Mouse (Mus musculus) G1E-ER4 (cell line): ENCODE data around the gene Anxa1. TPM values are rescaled to one million over a fixed set of nuclear protein-coding genes. Genes with fewer than 3 reads are reported as not detected.

Experiments used
- GATA1 ChIP-seq: IDR thresholded peaks from one replicate; pipeline ENCODE4 v1.8.0; 2012; ENCODE audit warnings: low read length, inconsistent platforms
- polyA plus RNA-seq: library from polyadenylated mRNA; stranded (reverse); fragments of >175 nt; gene quantifications from 2 replicates; pipeline ENCODE4 v1.2.3, GENCODE M21; 2012

The Anxa1 gene
- polyA plus RNA-seq: not detected in 2 replicates

DNA sequence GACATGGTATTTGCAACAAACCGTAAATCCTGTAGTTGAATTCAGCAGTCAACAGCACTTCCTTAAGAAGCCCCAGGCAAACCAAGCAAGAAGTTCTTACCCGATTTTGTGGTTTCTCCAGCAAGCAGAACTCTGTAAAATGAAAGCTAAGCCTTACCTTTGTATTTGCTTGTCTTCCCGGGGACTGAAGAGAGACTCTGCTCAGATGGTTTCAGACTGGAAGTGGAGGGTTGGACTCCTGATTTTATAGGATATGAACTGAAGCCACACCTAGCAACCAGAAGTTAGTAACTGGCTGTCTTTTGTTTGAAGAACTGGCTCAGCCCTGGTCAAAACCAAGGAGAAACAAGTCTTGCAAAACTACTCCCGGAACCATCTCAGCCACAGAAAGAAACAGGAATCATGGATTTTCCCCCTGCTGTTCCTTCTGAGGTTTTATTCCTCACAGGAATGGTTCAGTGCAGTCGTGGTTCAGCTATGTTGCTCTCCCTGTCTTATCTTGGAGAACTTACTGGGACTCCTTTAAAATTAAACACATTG lies at the start of gene Anxa1:
Gene Anxa1, minus strand, starts transcription at position 490 of the 540 bp plus-strand sequence.
- TF ChIP-seq GATA1: no peak

DNA sequence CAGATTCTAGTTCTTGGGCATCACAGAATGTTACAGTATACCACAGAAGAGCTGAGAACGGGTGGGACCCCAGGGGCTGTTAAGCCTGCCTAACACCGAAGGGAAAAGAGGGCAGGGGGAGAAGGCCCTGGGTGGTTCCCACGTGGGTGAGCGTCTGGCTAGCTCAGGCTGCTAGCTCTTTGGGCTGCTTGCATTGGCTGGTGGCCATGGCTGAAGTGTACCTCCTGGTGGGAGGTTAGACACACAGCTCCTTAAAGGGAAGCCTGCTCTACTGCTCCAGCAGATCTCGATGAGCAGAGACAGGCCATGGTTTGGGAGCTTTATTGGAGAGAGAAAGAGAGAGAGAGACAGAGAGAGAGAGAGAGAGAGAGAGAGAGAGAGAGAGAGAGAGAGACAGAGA lies 46.3 kb upstream of the Anxa1 start:
- TF ChIP-seq GATA1: no peak

DNA sequence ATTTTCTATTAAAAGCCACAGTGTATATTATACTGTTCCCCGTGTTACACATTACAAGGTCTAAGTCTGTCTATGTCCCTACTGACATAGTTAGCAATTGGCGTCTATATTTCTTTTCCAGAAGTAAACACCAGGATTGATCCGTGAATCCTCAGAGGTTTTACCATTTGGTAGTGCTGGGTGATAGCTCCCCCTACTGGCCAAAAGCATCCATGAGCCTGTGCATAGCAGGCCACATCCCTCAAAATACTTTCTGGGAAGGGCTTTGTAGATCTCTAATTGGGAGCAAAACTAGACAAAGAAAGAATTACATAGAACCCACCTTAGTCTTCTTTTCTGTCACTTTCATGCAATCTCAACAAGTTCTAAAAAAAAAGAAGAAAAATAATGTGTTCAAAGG lies 43.8 kb upstream of the Anxa1 start:
- TF ChIP-seq GATA1: no peak

DNA sequence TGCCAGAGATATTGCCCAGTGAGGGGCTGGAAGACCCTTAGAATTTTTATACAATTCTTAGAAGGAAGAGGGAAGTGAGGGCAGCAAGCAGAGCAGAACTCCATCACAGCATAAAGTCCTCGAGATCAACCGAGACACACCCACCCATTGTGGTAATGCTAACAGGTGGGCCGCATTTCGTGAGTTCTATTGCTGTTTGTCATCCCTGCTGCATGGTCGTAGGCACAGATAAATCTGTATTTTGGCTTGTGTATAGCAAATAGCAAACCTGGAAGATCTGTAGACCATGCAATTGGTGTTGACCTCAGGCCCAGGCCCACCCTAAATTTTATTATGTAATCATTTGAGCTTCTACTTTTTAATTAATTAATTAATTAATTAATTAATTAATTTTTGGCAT lies 43.2 kb upstream of the Anxa1 start:
- TF ChIP-seq GATA1: no peak

DNA sequence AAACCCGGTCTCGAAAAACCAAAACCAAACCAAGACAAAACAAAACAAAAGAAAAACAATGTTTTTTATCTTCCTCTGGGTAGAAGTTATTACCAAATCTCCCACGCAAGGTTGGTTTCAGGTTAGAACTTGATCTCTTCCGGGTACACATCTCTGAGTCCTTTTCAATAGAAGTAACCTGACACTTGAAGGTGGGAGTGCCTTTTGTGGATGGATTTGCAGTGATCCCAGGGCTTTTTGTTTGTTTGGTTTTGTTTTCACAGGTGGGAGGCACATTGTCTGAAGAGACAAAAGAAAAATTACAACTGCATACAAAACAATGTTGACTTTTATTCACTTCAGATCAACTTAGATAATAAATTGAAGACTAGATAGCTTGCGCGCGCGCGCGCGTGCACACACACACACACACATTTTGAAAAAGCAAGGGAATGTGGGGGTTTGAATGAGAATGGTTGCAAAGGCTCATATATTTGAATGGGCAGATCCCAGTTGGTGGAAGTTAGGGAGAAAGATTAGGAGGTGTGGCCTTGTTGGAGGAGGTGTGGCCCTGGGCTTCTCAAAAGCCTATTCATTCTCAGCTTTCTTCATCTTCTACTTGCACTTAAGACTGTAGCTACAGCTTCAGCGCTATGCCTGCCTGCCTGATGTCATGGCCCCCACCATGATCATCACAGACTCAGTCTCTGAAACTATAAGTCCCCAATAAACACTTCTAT lies 35.9 kb upstream of the Anxa1 start:
- TF ChIP-seq GATA1: no peak

DNA sequence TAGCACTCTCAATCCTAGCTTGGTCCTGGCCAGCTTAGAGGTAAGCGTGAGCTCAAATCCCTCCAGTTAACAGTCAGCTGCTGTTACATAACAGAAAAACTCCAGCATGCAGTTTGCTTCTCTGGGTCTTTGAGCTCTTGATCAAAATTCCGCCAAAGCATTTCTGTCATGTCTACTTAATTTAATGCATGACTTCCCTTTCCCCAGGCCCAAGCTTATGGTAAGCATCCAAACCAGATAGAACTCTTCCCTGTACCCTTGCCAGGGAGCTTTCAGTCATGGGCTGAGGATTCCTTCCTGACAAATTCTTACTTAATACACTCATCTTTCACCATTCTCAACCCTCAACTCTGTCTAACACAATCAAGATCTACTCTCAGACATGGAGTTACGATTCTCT lies 20.5 kb upstream of the Anxa1 start:
- no peak for TF ChIP-seq GATA1

DNA sequence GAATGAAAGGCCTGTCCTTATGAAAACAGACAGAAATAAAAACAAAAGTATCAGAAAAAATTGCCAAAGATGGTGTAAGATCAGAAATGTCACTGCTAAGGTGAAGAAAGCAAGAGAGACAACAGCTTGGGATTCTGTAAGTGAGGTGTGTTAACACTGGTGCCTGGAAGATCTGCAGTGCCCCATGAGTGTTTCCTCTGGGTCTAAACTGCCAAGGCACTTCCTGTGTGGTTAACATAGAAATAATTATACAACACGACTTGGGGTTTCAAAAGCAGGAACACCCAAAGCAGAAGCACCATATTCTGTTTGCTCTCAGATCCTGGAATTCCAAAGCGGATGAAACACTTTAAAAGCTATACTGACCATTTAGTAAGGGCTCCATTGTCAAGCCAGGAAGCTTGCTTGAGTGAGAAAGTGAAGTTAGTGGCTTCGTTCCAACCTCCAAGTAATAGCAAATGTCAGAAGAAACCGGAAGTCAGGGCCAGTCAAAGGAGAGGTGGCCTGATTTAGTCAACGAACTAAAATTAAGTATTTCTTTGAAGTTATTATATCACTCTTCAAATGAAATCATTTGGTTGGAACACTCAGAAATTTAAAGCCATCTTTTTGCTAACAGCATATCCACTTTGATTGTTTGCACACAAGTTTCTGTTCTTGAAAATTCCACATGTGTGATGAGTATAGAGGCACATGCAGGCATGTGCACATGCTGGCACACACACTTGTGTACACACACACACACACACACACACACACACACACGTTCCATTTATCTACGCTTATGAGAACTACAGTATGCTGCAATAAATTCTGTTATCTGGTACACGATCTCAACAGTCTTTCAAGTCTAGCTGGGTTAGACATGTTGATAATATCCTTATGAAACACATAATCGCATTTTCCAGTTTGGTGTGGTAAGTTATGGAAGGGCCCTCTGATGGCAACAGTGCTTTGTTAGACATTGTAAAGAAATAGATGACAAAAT lies 19.1 kb upstream of the Anxa1 start:
- no peak for TF ChIP-seq GATA1

DNA sequence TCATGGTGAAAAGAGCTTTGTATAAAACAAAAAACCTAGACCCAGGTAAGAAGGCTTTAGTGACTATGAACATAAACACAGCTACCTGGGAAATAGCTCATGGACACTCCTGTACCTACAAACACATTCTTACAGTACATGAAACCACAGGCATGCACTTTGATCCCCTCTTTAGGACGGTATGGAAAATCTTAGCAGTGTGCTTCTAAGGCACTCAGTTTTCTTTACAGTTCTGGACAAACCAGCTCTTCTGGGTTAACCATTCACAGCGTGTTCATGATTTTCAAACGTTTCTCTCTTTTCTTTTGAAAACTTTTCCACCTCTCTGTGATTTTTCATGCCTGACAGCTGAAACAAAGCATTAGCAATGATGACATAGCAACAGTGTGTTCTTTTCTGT lies 15.7 kb upstream of the Anxa1 start:
- TF ChIP-seq GATA1: no peak

DNA sequence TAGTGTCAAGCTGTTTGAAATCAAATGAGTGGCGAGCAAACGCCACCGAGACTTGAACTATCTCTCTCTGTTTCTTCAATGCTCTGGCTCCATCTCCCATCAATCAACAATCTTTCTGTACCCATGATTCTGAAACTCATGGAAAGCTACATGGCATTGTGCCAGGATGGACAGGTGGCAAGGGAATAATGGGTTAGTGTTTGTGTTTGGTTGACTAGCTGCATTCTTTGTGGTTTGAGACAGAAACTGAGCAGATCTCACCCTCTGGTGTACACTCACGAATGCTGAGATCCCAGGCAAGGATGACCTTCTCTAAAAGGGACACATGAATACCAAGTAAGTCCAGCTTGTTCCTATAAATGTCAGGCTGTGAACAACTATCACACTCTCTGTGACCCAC lies 14.3 kb upstream of the Anxa1 start:
- TF ChIP-seq GATA1: no peak

DNA sequence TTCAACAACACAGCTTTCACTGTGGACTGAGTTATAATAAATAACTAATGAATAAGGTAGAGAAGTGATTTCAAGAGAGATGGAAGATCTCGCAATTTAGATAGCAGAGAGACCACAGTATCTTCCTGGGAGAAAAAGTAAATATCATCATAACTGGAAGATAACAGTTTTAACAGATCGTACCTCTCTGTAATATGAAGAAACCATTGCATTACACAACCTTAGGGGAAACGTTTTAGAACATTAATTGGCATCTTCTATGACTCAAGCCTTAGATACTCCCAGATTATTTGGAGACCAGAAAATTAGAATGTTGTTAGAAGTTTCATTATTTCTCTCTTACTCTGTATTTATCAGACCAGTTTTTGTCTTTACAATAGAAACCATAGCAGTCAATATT lies 13.0 kb upstream of the Anxa1 start:
- no peak for TF ChIP-seq GATA1

DNA sequence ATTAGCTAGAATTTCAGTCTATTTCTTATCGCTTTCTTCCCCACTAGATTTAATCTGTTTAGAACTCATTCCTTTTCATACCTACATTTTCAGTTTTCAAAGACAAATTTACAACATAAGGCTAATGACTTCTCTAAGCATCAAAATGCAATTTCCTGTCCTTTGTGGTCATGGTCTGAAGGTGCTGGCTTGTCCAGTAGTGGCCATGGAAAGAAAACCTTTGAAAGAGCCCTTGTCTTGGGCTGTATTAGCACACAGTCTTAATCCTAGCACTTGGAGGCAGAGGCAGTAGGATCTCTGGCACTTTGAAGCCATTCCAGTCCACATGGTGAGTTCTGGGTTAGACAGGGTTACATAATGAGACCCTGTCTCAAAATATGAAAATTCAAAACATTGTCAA lies 12.5 kb upstream of the Anxa1 start:
- no peak for TF ChIP-seq GATA1

DNA sequence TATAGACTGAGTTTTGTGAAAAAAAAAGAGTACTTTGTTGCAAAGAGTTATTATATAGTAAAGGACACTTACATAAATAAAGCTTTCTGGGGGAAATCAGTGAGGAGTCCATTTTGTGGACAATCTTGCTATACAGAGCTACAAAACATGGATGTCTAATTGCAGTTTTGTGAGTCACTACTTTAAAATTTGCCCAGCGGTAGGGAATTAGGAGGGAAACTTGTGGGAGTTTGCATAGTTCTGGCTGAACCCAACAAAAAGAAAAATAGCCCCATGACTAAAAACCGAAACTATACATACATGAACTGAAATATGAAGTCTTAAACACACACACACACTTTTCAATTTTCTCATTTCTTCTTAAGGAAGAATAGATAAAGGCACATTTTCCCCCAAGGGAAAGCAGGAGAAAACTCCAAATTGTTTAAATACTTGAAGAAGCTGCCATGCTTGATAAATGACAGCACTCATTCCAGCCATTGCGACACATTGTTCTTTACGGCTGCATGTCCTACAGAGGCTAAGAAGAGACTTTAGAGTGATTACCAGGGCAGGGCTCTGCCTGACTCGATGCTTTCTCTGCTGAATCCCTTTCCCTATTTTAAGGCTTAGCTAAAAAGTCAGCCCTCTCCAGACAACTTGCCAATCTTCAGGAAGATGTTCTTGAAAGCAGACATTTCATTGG lies 11.9 kb upstream of the Anxa1 start:
- no peak for TF ChIP-seq GATA1

DNA sequence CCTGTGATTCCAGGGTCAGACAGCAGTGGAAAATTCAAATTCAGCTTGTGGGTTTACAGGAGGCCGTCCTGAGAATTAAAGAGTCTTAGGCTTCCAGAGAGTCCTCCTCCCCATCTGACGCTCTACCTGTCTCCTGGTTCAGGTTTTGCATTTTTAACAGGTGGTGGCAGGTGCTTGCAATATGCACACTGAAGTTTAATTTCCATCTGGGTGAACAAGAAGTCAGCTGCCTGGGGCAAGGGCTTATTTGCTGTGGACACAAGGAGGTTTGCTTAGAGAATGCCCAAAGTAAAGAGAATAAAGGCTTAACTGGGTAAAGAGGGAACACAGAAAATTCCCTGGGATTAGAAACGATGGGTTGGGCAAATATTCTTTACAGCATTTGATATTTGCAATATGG lies 11.2 kb upstream of the Anxa1 start:
- no peak for TF ChIP-seq GATA1

DNA sequence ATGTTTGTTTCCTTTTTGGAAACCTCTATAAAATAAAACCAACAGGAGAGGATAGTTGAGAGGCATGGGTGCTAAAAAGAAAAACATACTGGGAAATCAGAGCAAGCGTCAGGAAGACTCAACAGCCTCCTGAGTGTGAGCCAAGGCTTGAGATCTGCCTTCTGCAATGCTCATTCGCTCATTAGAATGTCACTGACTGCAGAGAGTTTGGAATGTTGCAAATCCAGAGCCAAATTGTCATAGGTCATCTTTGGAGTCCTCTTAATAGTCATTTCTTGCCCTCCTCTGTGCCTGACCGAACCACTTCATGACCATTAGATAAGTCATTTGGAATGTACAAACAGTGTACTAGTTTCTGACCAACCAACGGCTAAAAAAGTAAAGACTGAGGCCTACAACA lies 8.4 kb upstream of the Anxa1 start:
- no peak for TF ChIP-seq GATA1

DNA sequence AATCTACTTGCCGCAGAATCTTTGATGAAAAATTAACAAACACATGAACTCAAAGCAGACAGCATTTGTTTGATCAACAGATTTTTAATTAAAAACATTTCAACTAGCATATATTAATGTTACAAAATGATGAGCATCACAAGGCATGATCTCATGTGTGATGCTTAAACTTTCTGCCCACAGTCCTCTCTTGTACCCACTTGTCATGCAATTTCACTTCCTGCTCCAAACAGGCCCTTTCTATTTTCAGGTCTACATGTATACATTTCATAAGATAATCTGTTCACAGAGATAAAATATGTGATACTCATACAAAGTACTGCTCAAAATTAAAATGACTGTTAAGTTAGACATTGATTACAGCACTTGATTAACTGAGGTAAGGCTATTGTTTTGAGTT lies 6.3 kb upstream of the Anxa1 start:
- no peak for TF ChIP-seq GATA1
